Comparison of ENCODE assay signal across 14 mouse cellular contexts in the genomic region with DNA sequence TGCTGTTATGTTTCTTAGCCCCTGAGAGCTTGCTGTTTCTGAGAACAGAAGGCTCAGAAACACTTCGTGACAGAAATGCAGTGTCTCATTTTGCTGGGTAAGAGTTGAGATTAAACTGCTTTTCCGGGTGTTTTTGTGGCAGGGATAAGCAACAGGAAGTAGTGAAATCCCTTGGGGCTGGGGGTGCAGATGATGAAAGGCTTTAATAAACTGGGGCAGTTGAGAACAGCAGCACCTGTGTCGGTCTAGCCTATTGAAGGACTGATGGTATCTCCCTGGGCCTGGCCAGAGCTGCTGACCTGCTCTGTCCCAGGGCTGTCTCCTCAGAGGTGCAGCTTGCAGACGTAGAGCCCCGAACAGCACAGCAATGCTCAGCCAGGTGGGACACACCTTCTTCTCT. TPM values are rescaled to one million over a fixed set of nuclear protein-coding genes. Genes with fewer than 3 reads are reported as not detected.
DNase-seq lines count a peak whose midpoint lies in the region; ATAC-seq and TF ChIP-seq lines count a peak whose summit lies in the region.
"Had no signal": no experiment of that assay in that cellular context is flagged by ENCODE, and none has a peak within 500 bp of the region (broad histone marks: within the 10 kb centered on the region; RNA-seq: fewer than 3 reads in every experiment).

No protein-coding gene starts in this region.

- H3K27me3 ChIP-seq in kidney, adult 2 months (replicated peaks; ENCODE audit: control insufficient read depth, insufficient read depth, low read length): no peaks in the 10 kb centered on the region
- H3K27me3 ChIP-seq in midbrain, embryonic 13.5 days: no peaks in the 10 kb centered on the region
- H3K27me3 ChIP-seq in midbrain, embryonic 14.5 days (ENCODE audit: control insufficient read depth, insufficient read depth, low read length): no peaks in the 10 kb centered on the region
- H3K27me3 ChIP-seq in limb, embryonic 12.5 days: no peaks in the 10 kb centered on the region
- H3K27me3 ChIP-seq: CH12.LX; heart, embryonic 13.5 days had no signal

- H3K4me2 ChIP-seq in midbrain, embryonic 13.5 days (replicated peaks): no peak overlapping the region
- no peak overlapping the region for H3K4me2 ChIP-seq in midbrain, embryonic 14.5 days (ENCODE audit: low read length)
- H3K4me2 ChIP-seq in limb, embryonic 12.5 days: no peak overlapping the region
- H3K4me2 ChIP-seq: heart, embryonic 13.5 days had no signal

- H3K4me1 ChIP-seq in kidney, adult 2 months (ENCODE audit: control insufficient read depth, insufficient read depth, low read length): peaks cover 48% of the 10 kb centered on the region
- H3K4me1 ChIP-seq in midbrain, embryonic 13.5 days (replicated peaks): peaks cover 70% of the 10 kb centered on the region
- H3K4me1 ChIP-seq in midbrain, embryonic 14.5 days (ENCODE audit: control insufficient read depth, insufficient read depth, low read length): peaks cover 50% of the 10 kb centered on the region
- peaks cover 39% of the 10 kb centered on the region for H3K4me1 ChIP-seq in limb, embryonic 12.5 days (replicated peaks)

- H3K27ac ChIP-seq in kidney, adult 2 months (ENCODE audit: insufficient read depth, low read depth, low read length): peak overlapping the region; percentile 58; the same call in 1 of the 2 replicates
- H3K27ac ChIP-seq in midbrain, embryonic 13.5 days: peak overlapping the region; percentile 78; the same call in 1 of the 2 replicates
- no peak overlapping the region; the same call in 1 of the 2 replicates for H3K27ac ChIP-seq in midbrain, embryonic 14.5 days (replicated peaks; ENCODE audit: low read depth, low read length)
- peak overlapping the region; percentile 14; the same call in 1 of the 2 replicates for H3K27ac ChIP-seq in limb, embryonic 12.5 days
- H3K27ac ChIP-seq: liver, embryonic 14.5 days had no signal

- ATAC-seq in midbrain, embryonic 13.5 days: no peak
- no peak for ATAC-seq in midbrain, embryonic 14.5 days (ENCODE audit: low FRiP score, low TSS enrichment)
- ATAC-seq in limb, embryonic 12.5 days (ENCODE audit: insufficient number of reproducible peaks, insufficient read depth, low FRiP score, low TSS enrichment, low read depth): no peak
- ATAC-seq: activated CD4-positive, CD25-positive, alpha-beta regulatory T cell, adult 4 months had no signal

- H3K36me3 ChIP-seq in kidney, adult 2 months (ENCODE audit: control insufficient read depth, insufficient read depth, low read length): no peaks in the 10 kb centered on the region
- peaks cover 49% of the 10 kb centered on the region for H3K36me3 ChIP-seq in midbrain, embryonic 13.5 days
- H3K36me3 ChIP-seq in midbrain, embryonic 14.5 days (ENCODE audit: control insufficient read depth, insufficient read depth, low read length): peaks cover 37% of the 10 kb centered on the region
- peaks cover 88% of the 10 kb centered on the region for H3K36me3 ChIP-seq in limb, embryonic 12.5 days

- no peak for DNase-seq in kidney, adult 2 months
- no peak for DNase-seq in kidney, postnatal 14 days
- DNase-seq in midbrain, embryonic 14.5 days: no peak
- DNase-seq in thymus, adult 18-20 months: no peak
- no peak for DNase-seq in natural killer cell, adult 2 months (ENCODE audit: low spot score in 2 of 2)
- DNase-seq: cerebellum, adult 18-20 months; gastrocnemius, postnatal 36 days; right cerebral cortex, postnatal 14 days had no signal

- no peak for TF ChIP-seq POLR2A in kidney, adult 2 months (IDR thresholded peaks at IDR 0.05; ENCODE audit: low read depth, low read length)

- WGBS in kidney, adult 2 months: 61% methylated on average over 5 of the region's 5 CpGs
- WGBS in midbrain, embryonic 13.5 days: 84% methylated on average over 5 of the region's 5 CpGs
- WGBS in midbrain, embryonic 14.5 days: 85% methylated on average over 5 of the region's 5 CpGs
- WGBS in limb, embryonic 12.5 days: 66% methylated on average over 5 of the region's 5 CpGs

- no peaks in the 10 kb centered on the region for H3K9me3 ChIP-seq in midbrain, embryonic 13.5 days
- no peaks in the 10 kb centered on the region for H3K9me3 ChIP-seq in midbrain, embryonic 14.5 days (ENCODE audit: control insufficient read depth, low read length)
- H3K9me3 ChIP-seq in limb, embryonic 12.5 days: no peaks in the 10 kb centered on the region
- H3K9me3 ChIP-seq: heart, embryonic 13.5 days had no signal

- TF ChIP-seq CTCF in kidney, adult 2 months (conservative IDR thresholded peaks at IDR 0.05; ENCODE audit: insufficient read depth, insufficient read length, low read depth, low read length): no peak

- no peak overlapping the region for H3K4me3 ChIP-seq in kidney, adult 2 months (ENCODE audit: insufficient read depth, low read depth, low read length)
- H3K4me3 ChIP-seq in midbrain, embryonic 13.5 days (replicated peaks): no peak overlapping the region
- H3K4me3 ChIP-seq in midbrain, embryonic 14.5 days (replicated peaks; ENCODE audit: low read depth, low read length): no peak overlapping the region
- H3K4me3 ChIP-seq in limb, embryonic 12.5 days (replicated peaks): no peak overlapping the region
- H3K4me3 ChIP-seq: heart, embryonic 13.5 days had no signal

- no peak overlapping the region for H3K9ac ChIP-seq in midbrain, embryonic 13.5 days (replicated peaks)
- no peak overlapping the region for H3K9ac ChIP-seq in midbrain, embryonic 14.5 days (replicated peaks; ENCODE audit: low read length)
- no peak overlapping the region for H3K9ac ChIP-seq in limb, embryonic 12.5 days (replicated peaks)
- H3K9ac ChIP-seq: heart, embryonic 13.5 days; liver, embryonic 14.5 days had no signal

RNA-seq across cellular contexts. Expression of gene BC034090, which starts 41.8 kb away (rescaled TPM):
- 92.2 and 98.3 TPM in 2 replicates for polyA plus RNA-seq in kidney, adult 2 months (2012; rRNA removed)
- 3.9 and 5.5 TPM in 2 replicates for polyA plus RNA-seq in midbrain, embryonic 13.5 days (2015; fragmentation: Nextera tagmentation; extraction: Ambion mirVana)
- polyA plus RNA-seq in midbrain, embryonic 14.5 days (2014; fragmentation: Nextera tagmentation; extraction: Ambion mirVana): 3.4 and 3.5 TPM in 2 replicates
- 8.4 and 8.6 TPM in 2 replicates for polyA plus RNA-seq in limb, embryonic 12.5 days (2016; fragmentation: Nextera tagmentation; extraction: Ambion mirVana)

RNA-seq across cellular contexts. Expression of gene Stx6, which starts 44.0 kb away (rescaled TPM):
- 38.9 and 42.6 TPM in 2 replicates for polyA plus RNA-seq in kidney, adult 2 months (2012; rRNA removed)
- polyA plus RNA-seq in midbrain, embryonic 13.5 days (2015; fragmentation: Nextera tagmentation; extraction: Ambion mirVana): 117 and 128 TPM in 2 replicates
- 121 and 124 TPM in 2 replicates for polyA plus RNA-seq in midbrain, embryonic 14.5 days (2014; fragmentation: Nextera tagmentation; extraction: Ambion mirVana)
- 112 and 113 TPM in 2 replicates for polyA plus RNA-seq in limb, embryonic 12.5 days (2016; fragmentation: Nextera tagmentation; extraction: Ambion mirVana)

RNA-seq across cellular contexts. Expression of gene Mr1, which starts 55.9 kb away (rescaled TPM):
- 3.3 and 4.5 TPM in 2 replicates for polyA plus RNA-seq in kidney, adult 2 months (2012; rRNA removed)
- 0.64 and 0.79 TPM in 2 replicates for polyA plus RNA-seq in midbrain, embryonic 13.5 days (2015; fragmentation: Nextera tagmentation; extraction: Ambion mirVana)
- polyA plus RNA-seq in midbrain, embryonic 14.5 days (2014; fragmentation: Nextera tagmentation; extraction: Ambion mirVana): 0.47 and 1.1 TPM in 2 replicates
- polyA plus RNA-seq in limb, embryonic 12.5 days (2016; fragmentation: Nextera tagmentation; extraction: Ambion mirVana): 4.0 and 5.0 TPM in 2 replicates
